Mouse (Mus musculus): ENCODE data around the gene Tfap2d.

- no peak for TF ChIP-seq POLR2A (IDR thresholded peaks at IDR 0.05; ENCODE audit: borderline replicate concordance, control insufficient read depth, low read depth, low read length)
- TF ChIP-seq CTCF (IDR thresholded peaks at IDR 0.05; ENCODE audit: control insufficient read depth, insufficient read depth, low read length), result no peak
These were observed 107.6 kb downstream of the Tfap2d start for GRCm38 (mm10) chr1:19210215-19211032.
